9 mouse cellular contexts compared by ENCODE assay signal in genomic region chr6:135296267-135296666, GRCm38 (mm10). TPM values are rescaled to one million over a fixed set of nuclear protein-coding genes. Genes with fewer than 3 reads are reported as not detected.
DNase-seq lines count a peak whose midpoint lies in the region; ATAC-seq lines count a peak whose summit lies in the region.
"Had no signal": no experiment of that assay in that cellular context is flagged by ENCODE, and none has a peak within 500 bp of the region (broad histone marks: within the 10 kb centered on the region; RNA-seq: fewer than 3 reads in every experiment).

No protein-coding gene starts in this region.

- H3K36me3 ChIP-seq in liver, embryonic 16.5 days (ENCODE audit: control insufficient read depth, insufficient read depth), result no peaks in the 10 kb centered on the region

- DNase-seq in adrenal gland, adult 8-10 months, result peak; percentile 12
- no peak for DNase-seq in adrenal gland, postnatal 10 days
- DNase-seq in urinary bladder, postnatal 14 days (ENCODE audit: low spot score), result peak; percentile 40
- DNase-seq in urinary bladder, adult 18-20 months (ENCODE audit: low spot score in 2 of 2), result no peak
- peak; percentile 21 to 36 for DNase-seq in spleen, postnatal 14 days (ENCODE audit: low spot score in 2 of 2)
- no peak for DNase-seq in yolk sac, embryonic 10.5 days (ENCODE audit: low spot score)

- no peaks in the 10 kb centered on the region for H3K4me1 ChIP-seq in liver, embryonic 16.5 days (ENCODE audit: control insufficient read depth, low read depth, low read length)

- ATAC-seq in liver, embryonic 16.5 days (ENCODE audit: low read depth), result no peak
- no peak for ATAC-seq in erythroid progenitor cell, adult 5-6 weeks (replicated peaks; ENCODE audit: low FRiP score, poor library complexity, severe bottlenecking)

- H3K27me3 ChIP-seq in liver, embryonic 16.5 days (ENCODE audit: control insufficient read depth, insufficient read depth, low read depth, low read length), result no peaks in the 10 kb centered on the region

- H3K27ac ChIP-seq in liver, embryonic 16.5 days (ENCODE audit: low read length), result no peak overlapping the region

- 25% methylated on average over 17 of the region's 17 CpGs for WGBS in liver, embryonic 16.5 days (ENCODE audit: insufficient replicate concordance)

- no peaks in the 10 kb centered on the region for H3K9me3 ChIP-seq in liver, embryonic 16.5 days (replicated peaks; ENCODE audit: control insufficient read depth, low read length)

- 0 out of 2 replicates have a peak overlapping the region, but pooled peaks have one; percentile 22 for H3K4me2 ChIP-seq in liver, embryonic 16.5 days (ENCODE audit: low read depth, low read length)

- H3K4me3 ChIP-seq in liver, embryonic 16.5 days (ENCODE audit: low read depth, low read length), result no peak overlapping the region

- H3K9ac ChIP-seq in liver, embryonic 16.5 days (ENCODE audit: low read depth, low read length), result no peak overlapping the region

RNA-seq across cellular contexts. Expression of gene Pbp2, which starts 13.9 kb away (rescaled TPM):
- total RNA-seq in adrenal gland, adult 8-10 months (2022), result not detected
- total RNA-seq in adrenal gland, postnatal 10 days (2021), result not detected
- polyA plus RNA-seq in liver, embryonic 16.5 days (2015; fragmentation: Nextera tagmentation; extraction: Ambion mirVana), result not detected in 2 replicates
- total RNA-seq in erythroid progenitor cell, adult 5-6 weeks (2015; ENCODE audit: low replicate concordance), result 1.7 TPM in 1 of 2 replicates, not detected in the other
- not detected in 2 replicates for total RNA-seq in erythroid progenitor cell, adult 5-6 weeks (2017; ENCODE audit: low replicate concordance)

RNA-seq across cellular contexts. Expression of gene Gsg1, which starts 42.1 kb away (rescaled TPM):
- total RNA-seq in adrenal gland, adult 8-10 months (2022), result not detected
- total RNA-seq in adrenal gland, postnatal 10 days (2021), result not detected
- 0.13 TPM in 1 of 2 replicates, not detected in the other for polyA plus RNA-seq in liver, embryonic 16.5 days (2015; fragmentation: Nextera tagmentation; extraction: Ambion mirVana)
- not detected in 2 replicates for total RNA-seq in erythroid progenitor cell, adult 5-6 weeks (2015; ENCODE audit: low replicate concordance)
- total RNA-seq in erythroid progenitor cell, adult 5-6 weeks (2017; ENCODE audit: low replicate concordance), result not detected in 2 replicates
- total RNA-seq: left cerebral cortex, postnatal 36 days had no signal

Comparison
In these comparisons a context has a peak if more than half of its experiments do, and no peak if none do; other contexts are left out.
1. DNase-seq: peak in adrenal gland, adult 8-10 months (single experiment), urinary bladder, postnatal 14 days (single experiment) and spleen, postnatal 14 days (2 of 2); none in adrenal gland, postnatal 10 days (single experiment), urinary bladder, adult 18-20 months (0 of 2) and yolk sac, embryonic 10.5 days (single experiment).